Mouse (Mus musculus) pancreas, adult 10 weeks (tissue): ENCODE results near the gene Vmn2r112. TPM values are rescaled to one million over a fixed set of nuclear protein-coding genes. Genes with fewer than 3 reads are reported as not detected.

Experiments used
- polyA plus RNA-seq: library from polyadenylated mRNA; stranded (reverse); fragments of 350-450 nt; fragmentation: Illumina TruSeq; extraction: RNeasy Lipid Tissue Mini Kit (QIAGEN cat#74804); gene quantifications from one replicate; pipeline ENCODE4 v1.2.3, GENCODE M21; 2015; ENCODE audit warnings: low read depth, low replicate concordance; ENCODE audit not compliant: insufficient read depth

Vmn2r112 gene
- not detected for polyA plus RNA-seq

GRCm38 (mm10) chr17:22600651-22601050 lies at the start of gene Vmn2r112:
Gene Vmn2r112, plus strand, starts transcription at chr17:22600951.

GRCm38 (mm10) chr17:22573382-22573781 lies 27.4 kb upstream of the Vmn2r112 start, which contains the start of gene Vmn2r111:
Gene Vmn2r111, minus strand, starts transcription at chr17:22573482.

Other genes with a start within 250 kb of the Vmn2r112 start
- 2.4 TPM for gene Zfp944, start 239.6 kb upstream of the Vmn2r112 start, polyA plus RNA-seq
- 2.3 TPM for gene Zfp758, start 239.5 kb upstream of the Vmn2r112 start, polyA plus RNA-seq
- gene Zfp946, start 176.7 kb upstream of the Vmn2r112 start, polyA plus RNA-seq, result 4.0 TPM
- gene Vmn2r111, start 27.5 kb upstream of the Vmn2r112 start, polyA plus RNA-seq, result not detected